Mouse (Mus musculus) erythroblast, embryonic 14.5 days (primary cell): ENCODE results near the gene Clic4. TPM values are rescaled to one million over a fixed set of nuclear protein-coding genes. Genes with fewer than 3 reads are reported as not detected.

Experiments used
- H3K27me3 ChIP-seq: 2 replicates; pipeline ENCODE4 v1.6.1; 2012; ENCODE audit warnings: inconsistent platforms; ENCODE audit not compliant: control insufficient read depth
- H3K36me3 ChIP-seq: 2 replicates; pipeline ENCODE4 v1.6.1; 2012; ENCODE audit warnings: mild to moderate bottlenecking, inconsistent platforms; ENCODE audit not compliant: control insufficient read depth
- H3K4me1 ChIP-seq: 2 replicates; pipeline ENCODE4 v1.6.1; 2012; ENCODE audit warnings: inconsistent platforms; ENCODE audit not compliant: control insufficient read depth
- H3K4me3 ChIP-seq: replicated peaks from 2 replicates; pipeline ENCODE3; 2012; ENCODE audit warnings: moderate library complexity, mild to moderate bottlenecking, inconsistent platforms
- H3K9me3 ChIP-seq: 2 replicates; pipeline ENCODE4 v1.6.1; 2012; ENCODE audit warnings: low read length, inconsistent platforms, mixed read lengths; ENCODE audit not compliant: control insufficient read depth
- GATA1 ChIP-seq: IDR thresholded peaks from 2 replicates; pipeline ENCODE4 v1.6.1; 2012; ENCODE audit warnings: low read length, inconsistent platforms, mixed read lengths
- TAL1 ChIP-seq: IDR thresholded peaks from 3 replicates; pipeline ENCODE4 v1.6.1; 2012; ENCODE audit warnings: low read length, inconsistent platforms, mixed read lengths
- polyA plus RNA-seq: library from polyadenylated mRNA; stranded (reverse); fragments of >175 nt; gene quantifications from 2 replicates; pipeline ENCODE4 v1.2.3, GENCODE M21; 2012

Gene Clic4
- polyA plus RNA-seq, 1 experiment = 3.8 TPM

GRCm38 (mm10) chr4:135254770-135255169 is 17.8 kb downstream of the Clic4 start:
- no peak overlapping the region for H3K4me3 ChIP-seq
- H3K36me3 ChIP-seq = peaks cover 86% of the 10 kb centered on the region
- peaks cover 61% of the 10 kb centered on the region for H3K4me1 ChIP-seq
- TF ChIP-seq GATA1 = no peak
- TF ChIP-seq TAL1 = no peak
- H3K27me3 ChIP-seq = no peaks in the 10 kb centered on the region
- peaks cover 6% of the 10 kb centered on the region; the same call in 1 of the 2 replicates for H3K9me3 ChIP-seq

- TF ChIP-seq GATA1 = no peak
- no peak for TF ChIP-seq TAL1
- peaks cover 88% of the 10 kb centered on the region for H3K36me3 ChIP-seq
- no peak overlapping the region for H3K4me3 ChIP-seq
- peaks cover 8% of the 10 kb centered on the region for H3K9me3 ChIP-seq
- H3K27me3 ChIP-seq = no peaks in the 10 kb centered on the region
- peaks cover 63% of the 10 kb centered on the region for H3K4me1 ChIP-seq
Observed at GRCm38 (mm10) chr4:135254321-135254720, 18.3 kb downstream of the Clic4 start.

GRCm38 (mm10) chr4:135253239-135254039 is 19.2 kb downstream of the Clic4 start:
- Histone ChIP-seq H3K36me3 (peaks cover 86% of the 10 kb centered on the region), H3K27me3 (no peaks in the 10 kb centered on the region), H3K9me3 (peaks cover 13% of the 10 kb centered on the region), H3K4me3 (no peak overlapping the region), H3K4me1 (peaks cover 60% of the 10 kb centered on the region)
- TF ChIP-seq GATA1 (no peak), TAL1 (no peak)

GRCm38 (mm10) chr4:135251801-135252200 is 20.8 kb downstream of the Clic4 start:
- peaks cover 13% of the 10 kb centered on the region for H3K9me3 ChIP-seq
- TF ChIP-seq TAL1 = no peak
- no peak for TF ChIP-seq GATA1
- H3K4me3 ChIP-seq = no peak overlapping the region
- no peaks in the 10 kb centered on the region for H3K27me3 ChIP-seq
- H3K36me3 ChIP-seq = peaks cover 84% of the 10 kb centered on the region
- H3K4me1 ChIP-seq = peaks cover 59% of the 10 kb centered on the region

GRCm38 (mm10) chr4:135248250-135249018 is 24.2 kb downstream of the Clic4 start:
- Histone ChIP-seq H3K4me1 (peaks cover 60% of the 10 kb centered on the region), H3K9me3 (peaks cover 13% of the 10 kb centered on the region), H3K27me3 (no peaks in the 10 kb centered on the region), H3K4me3 (no peak overlapping the region), H3K36me3 (peaks cover 82% of the 10 kb centered on the region)
- TF ChIP-seq TAL1 (no peak), GATA1 (no peak)

GRCm38 (mm10) chr4:135246866-135247756 is 25.5 kb downstream of the Clic4 start:
- Histone ChIP-seq H3K9me3 (peaks cover 13% of the 10 kb centered on the region), H3K36me3 (peaks cover 78% of the 10 kb centered on the region), H3K27me3 (no peaks in the 10 kb centered on the region), H3K4me1 (peaks cover 65% of the 10 kb centered on the region), H3K4me3 (no peak overlapping the region)
- TF ChIP-seq GATA1 (no peak), TAL1 (no peak)

GRCm38 (mm10) chr4:135246444-135246843 is 26.2 kb downstream of the Clic4 start:
- no peak overlapping the region for H3K4me3 ChIP-seq
- H3K9me3 ChIP-seq = peaks cover 13% of the 10 kb centered on the region
- TF ChIP-seq GATA1 (no peak), TAL1 (no peak)
- peaks cover 75% of the 10 kb centered on the region for H3K36me3 ChIP-seq
- H3K4me1 ChIP-seq = peaks cover 71% of the 10 kb centered on the region
- no peaks in the 10 kb centered on the region for H3K27me3 ChIP-seq

- H3K4me3 ChIP-seq = no peak overlapping the region
- TF ChIP-seq GATA1 (no peak), TAL1 (no peak)
- peaks cover 13% of the 10 kb centered on the region for H3K9me3 ChIP-seq
- H3K27me3 ChIP-seq = no peaks in the 10 kb centered on the region
- peaks cover 74% of the 10 kb centered on the region for H3K4me1 ChIP-seq
- peaks cover 71% of the 10 kb centered on the region for H3K36me3 ChIP-seq
Observed at GRCm38 (mm10) chr4:135245841-135246240, 26.8 kb downstream of the Clic4 start.
